Mouse (Mus musculus): ENCODE measurements around the gene Nwd2.

- TF ChIP-seq POLR2A (IDR thresholded peaks at IDR 0.05; ENCODE audit: borderline replicate concordance, extremely low read depth, low read depth, low read length) = no peak
- no peak for TF ChIP-seq CTCF (IDR thresholded peaks at IDR 0.05; ENCODE audit: insufficient read depth, low read length)
These were observed 185.1 kb downstream of the Nwd2 start for GRCm38 (mm10) chr5:63833955-63834354.

Data from lung, adult 2 months (tissue).